Mouse (Mus musculus): Measurements from ENCODE around the gene Phc2.

DNA sequence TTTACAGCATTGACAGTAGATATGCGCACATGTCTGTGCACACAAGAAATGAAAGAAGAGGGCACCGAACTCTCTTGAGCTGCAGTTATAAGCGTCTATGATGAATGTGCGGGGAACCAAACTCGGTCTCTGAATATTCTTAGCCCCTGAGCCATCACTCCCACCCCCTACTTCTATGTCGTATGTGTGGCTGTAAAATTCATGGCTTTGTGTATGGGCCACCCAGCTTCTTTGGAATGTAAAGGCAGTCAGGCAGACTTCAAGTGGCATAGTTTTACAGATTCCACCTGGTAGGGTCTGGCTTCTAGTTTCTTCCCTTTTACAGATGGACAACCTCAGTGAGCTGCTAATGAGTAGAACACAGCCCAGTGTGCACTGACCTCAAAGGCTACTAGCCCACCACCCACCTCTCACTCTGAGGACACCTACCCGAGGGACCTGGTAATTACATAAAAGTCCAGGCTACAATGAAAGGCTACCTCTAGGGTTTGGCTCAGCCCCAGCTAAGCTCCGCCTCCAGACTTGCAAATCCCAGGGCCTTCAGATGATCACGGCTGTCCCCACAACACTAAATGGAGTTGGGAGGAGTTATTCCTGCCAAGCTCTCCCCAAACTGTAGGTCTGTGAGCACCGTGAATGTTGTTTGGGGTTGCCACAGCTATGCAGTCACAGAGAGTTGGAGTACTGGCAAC lies 18.5 kb upstream of the Phc2 start:
- TF ChIP-seq GATA1 (IDR thresholded peaks at IDR 0.05; ENCODE audit: borderline replicate concordance, low read length): no peak
- no peak for TF ChIP-seq FLI1 (IDR thresholded peaks at IDR 0.05; ENCODE audit: low read length)

Data from megakaryocyte, embryonic 14.5 days (primary cell).